Mouse (Mus musculus) heart, adult 9 months (tissue): ENCODE results near the gene Tmem132b.
A peak's percentile ranks its signal among the peaks of the same experiment; 100 is the strongest.
"Not testable (repeated sequence)": the region's sequence is repeated elsewhere in the genome, so short reads cannot be mapped to it uniquely, and the experiment has no call there.

Experiments used
- DNase-seq, 2 experiments: peaks; one replicate each; pipeline ENCODE4 v3.0.0; 2022; ENCODE audit warnings: low spot score in 2 of 2

Tmem132b gene

GRCm38 (mm10) chr5:125531634-125532033 lies at the start of gene Tmem132b:
TSS of gene Tmem132b (plus strand) at chr5:125531774.
- DNase-seq = no peak

- DNase-seq = no peak
These were observed 49.1 kb upstream of the Tmem132b start for GRCm38 (mm10) chr5:125482474-125482873.

DNA sequence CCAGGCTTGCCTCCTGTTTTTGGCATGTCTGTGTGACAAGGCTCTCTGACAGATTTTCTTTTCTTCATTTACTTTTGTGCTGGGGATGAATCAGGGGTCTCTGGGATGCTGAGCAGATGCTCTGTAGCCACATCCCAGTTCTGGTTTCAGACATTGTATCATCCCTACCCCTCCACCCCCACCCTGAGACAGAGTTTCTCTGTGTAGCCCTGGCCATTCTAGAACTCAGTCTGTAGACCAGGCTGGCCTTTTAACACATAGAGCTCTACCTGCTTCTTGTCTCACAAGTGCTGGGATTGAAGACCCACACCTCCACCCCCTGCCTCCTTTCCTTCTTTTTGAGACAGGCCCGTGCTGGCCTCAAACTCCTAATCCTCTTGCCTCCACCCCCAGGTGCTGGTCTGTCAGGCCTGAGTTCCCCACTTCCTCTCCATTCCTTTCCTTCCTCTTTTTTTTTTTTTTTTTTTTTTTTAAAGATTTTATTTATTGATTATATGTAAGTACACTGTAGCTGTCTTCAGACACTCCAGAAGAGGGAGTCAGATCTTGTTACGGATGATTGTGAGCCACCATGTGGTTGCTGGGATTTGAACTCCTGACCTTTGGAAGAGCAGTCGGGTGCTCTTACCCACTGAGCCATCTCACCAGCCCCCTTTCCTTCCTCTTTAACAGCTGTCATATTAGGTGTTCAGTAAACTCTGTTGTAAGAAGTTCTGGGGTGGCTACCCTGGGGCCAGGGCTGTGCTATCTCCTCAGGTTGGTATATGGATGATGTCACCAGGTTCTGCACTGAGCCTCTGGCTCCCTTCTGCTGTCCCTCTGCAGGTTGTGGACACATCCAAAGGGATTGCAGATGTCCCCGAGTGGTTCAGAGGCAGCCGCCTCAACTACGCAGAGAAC lies 47.6 kb upstream of the Tmem132b start:
- DNase-seq = no peak

DNA sequence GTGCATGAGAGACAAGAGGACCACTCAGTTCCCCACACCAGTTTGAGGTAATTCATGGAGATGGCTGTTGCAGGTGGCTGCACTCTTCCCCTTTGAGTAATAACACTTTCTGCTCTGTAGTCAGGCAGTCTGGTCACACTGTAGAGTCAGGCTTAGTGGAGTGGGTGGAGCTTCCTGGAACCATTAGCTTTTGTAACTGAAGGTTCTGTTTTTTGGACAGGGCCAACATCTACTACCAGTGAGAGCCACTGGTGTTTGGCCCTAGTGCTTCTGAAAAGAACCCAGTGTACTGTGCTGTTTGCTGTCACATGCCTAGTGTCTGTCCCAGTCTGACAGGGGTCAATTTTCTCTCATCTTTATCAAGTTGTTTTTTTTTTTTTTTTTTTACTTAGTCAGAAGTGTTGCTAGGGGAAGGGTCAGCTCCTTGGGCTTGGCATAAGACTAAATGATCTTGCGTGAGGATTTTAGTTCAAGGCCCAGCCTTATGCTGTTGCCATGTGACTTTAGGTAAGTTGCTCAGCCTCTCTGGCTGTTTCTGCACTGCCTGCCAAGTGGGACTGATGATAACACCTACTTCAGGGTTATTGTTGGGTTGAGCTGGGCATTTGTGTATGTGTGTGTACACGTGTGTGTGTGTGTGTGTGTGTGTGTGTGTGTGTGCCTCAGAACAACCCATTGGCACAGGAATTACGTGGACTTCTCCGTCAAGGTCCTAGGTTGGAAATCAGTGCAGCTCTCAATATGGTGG lies 46.4 kb upstream of the Tmem132b start:
- no peak for DNase-seq

- no peak for DNase-seq
These were observed 45.5 kb upstream of the Tmem132b start for GRCm38 (mm10) chr5:125486088-125486487.

DNA sequence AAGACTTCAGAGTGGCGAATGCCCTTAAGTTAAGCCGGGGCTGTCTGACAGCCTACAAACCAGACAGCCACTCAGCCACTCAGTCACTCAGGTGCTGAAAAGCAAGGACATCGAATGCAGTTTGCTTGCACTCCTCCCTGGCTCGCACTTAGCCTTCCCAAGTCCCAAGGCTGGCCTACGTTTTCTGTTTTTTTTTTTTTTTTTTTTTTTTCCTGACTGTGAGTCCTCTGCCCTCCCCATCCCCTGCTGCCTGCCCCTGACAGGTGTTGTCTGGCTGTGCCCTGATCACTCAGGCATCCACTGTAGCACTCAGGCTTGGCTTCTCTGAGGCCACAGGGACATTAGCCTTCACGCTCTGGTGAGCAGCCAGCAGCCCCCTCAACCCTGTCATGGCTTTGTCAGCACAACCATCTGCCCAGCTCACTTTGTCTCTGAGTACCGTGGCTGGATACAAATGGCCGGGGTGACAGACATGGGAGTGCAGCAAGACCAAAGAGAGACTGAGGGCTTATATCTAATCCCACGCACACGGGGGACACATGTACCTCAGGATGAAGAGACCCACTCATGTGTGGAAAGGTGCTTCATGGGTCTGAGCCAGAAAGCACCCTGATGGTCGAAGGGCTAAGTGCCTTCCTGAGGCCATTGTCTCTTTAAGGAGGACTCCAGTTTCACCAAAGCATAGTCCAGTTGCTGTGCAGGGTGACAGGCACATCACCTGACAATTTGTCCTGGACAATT lies 44.0 kb upstream of the Tmem132b start:
- no peak for DNase-seq

DNA sequence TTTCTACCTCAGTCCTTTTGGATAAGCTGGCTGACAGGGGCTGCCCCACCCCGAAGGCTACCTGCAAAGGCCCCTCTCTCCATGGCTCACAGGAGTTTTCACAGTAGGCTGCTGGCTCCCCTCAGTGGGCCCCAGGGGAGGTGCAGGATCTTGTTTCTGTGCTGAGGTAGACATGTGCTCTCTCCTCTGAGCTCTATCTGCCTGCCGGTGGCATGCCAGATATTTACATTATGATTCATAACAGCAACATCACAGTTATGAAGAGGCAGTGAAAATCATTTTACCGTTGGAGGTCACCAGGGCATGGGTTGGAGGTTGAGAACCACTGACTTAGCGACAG lies 43.5 kb upstream of the Tmem132b start:
- no peak for DNase-seq

- DNase-seq = not testable (repeated sequence)
These were observed 42.6 kb upstream of the Tmem132b start for GRCm38 (mm10) chr5:125488953-125489352.

GRCm38 (mm10) chr5:125491107-125491506 lies 40.5 kb upstream of the Tmem132b start:
- peak; percentile 57 to 80 for DNase-seq

- DNase-seq = no peak
These were observed 39.0 kb upstream of the Tmem132b start for GRCm38 (mm10) chr5:125492379-125493092.

DNA sequence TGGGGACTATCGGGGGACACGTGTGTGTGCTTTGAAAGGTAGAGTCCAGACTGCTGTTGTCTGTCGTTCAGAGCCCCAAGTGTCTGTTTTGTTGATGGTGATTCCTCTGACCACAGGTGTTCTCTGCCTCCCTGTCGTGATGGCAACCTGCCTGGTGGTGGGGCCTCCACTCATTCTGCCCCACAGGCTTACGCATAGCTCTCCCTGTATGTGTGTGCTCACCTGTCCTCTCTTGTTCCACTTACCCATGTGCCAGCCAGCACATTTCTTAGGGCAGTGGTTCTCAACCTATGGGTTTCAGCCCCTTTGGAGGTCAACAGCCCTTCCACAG lies 38.5 kb upstream of the Tmem132b start:
- DNase-seq = no peak

DNA sequence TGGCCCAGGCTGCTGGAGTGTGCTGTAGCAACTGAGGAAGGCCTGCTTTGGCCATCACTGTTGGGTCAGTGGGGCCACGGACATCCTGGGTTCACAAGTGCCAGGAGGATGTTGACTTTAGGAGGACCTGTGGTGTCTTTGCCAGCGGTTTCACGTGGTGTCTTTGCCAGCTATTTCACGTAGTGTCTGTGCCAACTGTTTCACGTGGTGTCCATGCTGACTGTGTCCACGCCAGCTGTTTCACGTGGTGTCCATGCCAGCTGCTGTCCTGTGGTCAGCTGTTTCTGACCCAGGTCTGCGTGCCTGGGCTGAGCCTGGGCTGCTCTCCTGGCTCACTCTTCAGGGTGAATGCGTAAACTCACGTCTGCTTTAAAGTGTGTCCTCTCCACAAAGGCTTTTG lies 35.9 kb upstream of the Tmem132b start:
- DNase-seq = peak; percentile 19 to 27

DNA sequence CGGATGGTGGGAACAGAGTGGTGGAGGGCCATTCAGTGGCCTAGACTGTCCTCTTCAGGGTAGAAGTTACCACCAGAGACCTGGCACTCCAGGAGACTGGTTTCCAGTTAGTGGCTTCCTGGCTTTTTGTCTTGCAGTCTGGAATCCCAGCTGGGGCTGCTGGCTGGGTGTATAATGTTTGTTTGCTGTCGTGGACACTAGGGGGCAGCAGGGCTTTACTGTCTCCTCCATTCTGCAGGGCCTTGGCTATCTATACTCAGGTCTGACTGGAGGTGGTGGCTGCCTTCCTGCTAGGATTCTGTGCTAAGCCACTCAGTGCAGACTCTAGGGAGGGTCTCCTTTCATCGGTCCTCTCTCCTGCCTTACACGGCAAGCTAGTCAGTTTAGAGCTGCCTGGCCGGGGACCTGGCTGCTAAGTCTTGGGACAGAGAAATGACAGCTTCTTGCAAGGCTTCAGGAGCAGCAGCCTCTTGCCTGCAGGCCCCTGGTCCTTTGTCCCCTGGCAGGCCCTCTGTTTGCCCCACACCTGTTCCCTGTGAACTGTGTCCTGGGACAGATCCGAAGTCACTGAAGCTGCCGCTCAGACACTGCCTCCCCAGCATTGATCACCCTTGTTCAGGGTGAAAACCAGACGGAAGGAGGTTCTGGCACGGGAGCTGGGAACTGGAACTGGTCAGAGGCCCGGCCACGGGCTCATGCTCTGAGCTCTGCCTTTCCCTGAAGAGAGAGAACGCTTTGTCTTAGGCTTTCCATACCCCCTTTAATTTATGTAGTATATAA lies 33.6 kb upstream of the Tmem132b start:
- DNase-seq = peak; percentile 29 to 38

- no peak for DNase-seq
These were observed 30.1 kb upstream of the Tmem132b start for GRCm38 (mm10) chr5:125501505-125501904.

GRCm38 (mm10) chr5:125502186-125502585 lies 29.4 kb upstream of the Tmem132b start:
- no peak for DNase-seq

GRCm38 (mm10) chr5:125503628-125504027 lies 27.9 kb upstream of the Tmem132b start:
- no peak for DNase-seq

DNA sequence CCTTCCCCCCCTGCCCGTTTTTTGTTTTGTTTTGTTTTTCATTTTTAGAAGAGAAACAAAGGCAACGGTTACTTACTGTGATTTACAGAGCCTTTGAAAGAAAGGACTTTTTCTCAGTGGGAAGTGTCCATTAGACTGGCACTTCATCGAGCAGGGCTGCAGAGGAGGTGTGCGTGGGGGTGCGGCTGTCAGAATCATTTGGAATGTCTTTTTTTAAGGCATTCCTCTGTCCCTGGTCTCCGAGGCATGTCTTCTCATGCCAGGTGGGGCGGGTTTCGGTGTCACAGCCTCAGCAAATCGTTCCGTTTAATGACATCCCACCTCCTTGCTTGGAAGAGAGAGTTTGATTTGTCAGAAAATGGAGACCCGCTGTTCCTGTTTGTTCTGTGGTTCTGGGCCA lies 26.9 kb upstream of the Tmem132b start:
- DNase-seq = no peak

- DNase-seq = no peak
These were observed 25.6 kb upstream of the Tmem132b start for GRCm38 (mm10) chr5:125505968-125506367.

GRCm38 (mm10) chr5:125507582-125507981 lies 24.0 kb upstream of the Tmem132b start:
- DNase-seq = no peak

GRCm38 (mm10) chr5:125508006-125508405 lies 23.6 kb upstream of the Tmem132b start:
- no peak for DNase-seq

GRCm38 (mm10) chr5:125509541-125509940 lies 22.0 kb upstream of the Tmem132b start:
- DNase-seq = no peak
